Mouse (Mus musculus) cerebral cortex, adult 2 months (tissue): ENCODE data around the gene Synrg.

ENCODE experiments used
- WGBS: fragments of 180-500 bp; shearing (Covaris S2); methylation state at CpG from one replicate; pipeline ENCODE4 v1.1.7; 2018; 5-methylcytosine and 5-hydroxymethylcytosine counted together

Gene Synrg

GRCm38 (mm10) chr11:84040621-84041020, 76.4 kb downstream of the Synrg start:
- WGBS: 73% methylated on average over 6 of the region's 6 CpGs

GRCm38 (mm10) chr11:84042808-84043762, 78.9 kb downstream of the Synrg start:
- 33% methylated on average over 14 of the region's 14 CpGs for WGBS

- 10% methylated on average over 1 of the region's 1 CpGs for WGBS
Measured at GRCm38 (mm10) chr11:84044988-84045387, 80.8 kb downstream of the Synrg start.

- 44% methylated on average over 4 of the region's 4 CpGs for WGBS
Measured at GRCm38 (mm10) chr11:84047270-84047669, 83.0 kb downstream of the Synrg start.

GRCm38 (mm10) chr11:84048411-84048810, 84.2 kb downstream of the Synrg start:
- 39% methylated on average over 10 of the region's 10 CpGs for WGBS

- 82% methylated on average over 7 of the region's 7 CpGs for WGBS
Measured at GRCm38 (mm10) chr11:84053055-84053454, 88.8 kb downstream of the Synrg start.

- WGBS: 36% methylated on average over 10 of the region's 10 CpGs
Measured at GRCm38 (mm10) chr11:84053524-84054163, 89.4 kb downstream of the Synrg start.

GRCm38 (mm10) chr11:84057418-84057817, 93.2 kb downstream of the Synrg start:
- WGBS: 85% methylated on average over 2 of the region's 2 CpGs

- WGBS: 95% methylated on average over 2 of the region's 2 CpGs
Measured at GRCm38 (mm10) chr11:84059784-84060183, 95.6 kb downstream of the Synrg start.

- WGBS: 79% methylated on average over 6 of the region's 6 CpGs
Measured at GRCm38 (mm10) chr11:84060635-84061034, 96.4 kb downstream of the Synrg start.

GRCm38 (mm10) chr11:84061881-84062280, 97.7 kb downstream of the Synrg start:
- 90% methylated on average over 2 of the region's 2 CpGs for WGBS

GRCm38 (mm10) chr11:84062805-84063204, 98.6 kb downstream of the Synrg start:
- WGBS: 61% methylated on average over 2 of the region's 2 CpGs

GRCm38 (mm10) chr11:84063631-84064209, 99.5 kb downstream of the Synrg start:
- 80% methylated on average over 3 of the region's 3 CpGs for WGBS

- WGBS: 8% methylated on average over 11 of the region's 11 CpGs
Measured at GRCm38 (mm10) chr11:84066071-84066481, 101.8 kb downstream of the Synrg start.

- 11% methylated on average over 18 of the region's 18 CpGs for WGBS
Measured at GRCm38 (mm10) chr11:84066927-84067645, 102.9 kb downstream of the Synrg start.

- 2% methylated on average over 21 of the region's 21 CpGs for WGBS
Measured at GRCm38 (mm10) chr11:84067720-84068190, 103.5 kb downstream of the Synrg start.

- 1% methylated on average over 63 of the region's 63 CpGs for WGBS
Measured at GRCm38 (mm10) chr11:84068191-84069033, 104.2 kb downstream of the Synrg start.

GRCm38 (mm10) chr11:84069034-84069370, 104.8 kb downstream of the Synrg start, which contains the start of gene Dusp14:
Gene Dusp14 (minus strand): TSS chr11:84069261.
- WGBS: 15% methylated on average over 11 of the region's 11 CpGs

GRCm38 (mm10) chr11:84072904-84073651, 108.8 kb downstream of the Synrg start:
- 26% methylated on average over 9 of the region's 9 CpGs for WGBS
